23 mouse cellular contexts compared by ENCODE assay signal in genomic region chr15:12936217-12936732, GRCm38 (mm10).
DNase-seq lines count a peak whose midpoint lies in the region; ATAC-seq lines count a peak whose summit lies in the region.
"Had no signal": no experiment of that assay in that cellular context is flagged by ENCODE, and none has a peak within 500 bp of the region (broad histone marks: within the 10 kb centered on the region; RNA-seq: fewer than 3 reads in every experiment).

No protein-coding gene starts in this region.

- H3K9ac ChIP-seq in embryonic facial prominence, embryonic 11.5 days (replicated peaks; ENCODE audit: low read length) = no peak overlapping the region
- no peak overlapping the region for H3K9ac ChIP-seq in limb, embryonic 12.5 days (replicated peaks)
- no peak overlapping the region for H3K9ac ChIP-seq in neural tube, embryonic 14.5 days (replicated peaks; ENCODE audit: low read depth, low read length)
- H3K9ac ChIP-seq: hindbrain, embryonic 12.5 days; limb, embryonic 15.5 days; stomach, embryonic 15.5 days had no signal

- DNase-seq in embryonic facial prominence, embryonic 11.5 days (ENCODE audit: low spot score) = no peak
- no peak for DNase-seq in embryonic facial prominence, embryonic 10.5 days (ENCODE audit: low spot score)
- DNase-seq in limb, embryonic 10.5 days (ENCODE audit: low spot score) = no peak
- no peak for DNase-seq in neural tube, embryonic 10.5 days (ENCODE audit: extremely low spot score, low spot score)
- no peak for DNase-seq in right cerebral cortex, adult 2 months (ENCODE audit: low spot score in 2 of 2)
- DNase-seq: adrenal gland, postnatal 14 days; cerebellum, adult 11 months; cerebellum, postnatal 10 days; gastrocnemius, adult 2 months; heart, postnatal 14 days; kidney, adult 9 months; lung, postnatal 10 days; thymus, adult 18-20 months; thymus, postnatal 4 days had no signal

- no peak overlapping the region for H3K4me2 ChIP-seq in embryonic facial prominence, embryonic 11.5 days (ENCODE audit: low read depth, low read length)
- no peak overlapping the region for H3K4me2 ChIP-seq in limb, embryonic 12.5 days
- H3K4me2 ChIP-seq in neural tube, embryonic 14.5 days (ENCODE audit: low read depth, low read length) = no peak overlapping the region
- H3K4me2 ChIP-seq: heart, embryonic 11.5 days; hindbrain, embryonic 12.5 days; limb, embryonic 15.5 days; stomach, embryonic 15.5 days had no signal

- no peak overlapping the region for H3K4me3 ChIP-seq in embryonic facial prominence, embryonic 11.5 days (ENCODE audit: low read depth, low read length)
- H3K4me3 ChIP-seq in embryonic facial prominence, embryonic 10.5 days = no peak overlapping the region
- H3K4me3 ChIP-seq in limb, embryonic 12.5 days (replicated peaks) = no peak overlapping the region
- H3K4me3 ChIP-seq in limb, embryonic 10.5 days = no peak overlapping the region
- H3K4me3 ChIP-seq in neural tube, embryonic 14.5 days (ENCODE audit: low read depth, low read length) = no peak overlapping the region
- H3K4me3 ChIP-seq: gastrocnemius, adult 2 months; hindbrain, embryonic 12.5 days; limb, embryonic 15.5 days; stomach, embryonic 15.5 days had no signal

- ATAC-seq in embryonic facial prominence, embryonic 11.5 days (replicated peaks; ENCODE audit: insufficient number of reproducible peaks, low FRiP score, low TSS enrichment, low read depth) = peak; percentile 52; the same call in 1 of the 2 replicates
- ATAC-seq in limb, embryonic 12.5 days (ENCODE audit: insufficient number of reproducible peaks, insufficient read depth, low FRiP score, low TSS enrichment, low read depth) = 0 out of 2 replicates have a peak, but pooled peaks have one; percentile 3
- peak; percentile 28; the same call in 1 of the 2 replicates for ATAC-seq in neural tube, embryonic 14.5 days (ENCODE audit: low read depth)
- no peak for ATAC-seq in erythroid progenitor cell, adult 5-6 weeks (replicated peaks; ENCODE audit: low FRiP score, poor library complexity, severe bottlenecking)
- ATAC-seq: activated CD4-positive, CD25-positive, alpha-beta regulatory T cell, adult 4 months; CD4-positive, CD25-positive, alpha-beta regulatory T cell, adult 4 months had no signal

- no peaks in the 10 kb centered on the region for H3K27me3 ChIP-seq in embryonic facial prominence, embryonic 11.5 days (ENCODE audit: control insufficient read depth, insufficient read depth, low read length)
- H3K27me3 ChIP-seq in embryonic facial prominence, embryonic 10.5 days (replicated peaks; ENCODE audit: low read depth, poor library complexity, severe bottlenecking) = no peaks in the 10 kb centered on the region
- no peaks in the 10 kb centered on the region for H3K27me3 ChIP-seq in limb, embryonic 12.5 days
- no peaks in the 10 kb centered on the region for H3K27me3 ChIP-seq in limb, embryonic 10.5 days (ENCODE audit: low read depth, poor library complexity, severe bottlenecking)
- no peaks in the 10 kb centered on the region for H3K27me3 ChIP-seq in neural tube, embryonic 14.5 days (ENCODE audit: control insufficient read depth, insufficient read depth, low read length)
- H3K27me3 ChIP-seq: hindbrain, embryonic 12.5 days; limb, embryonic 15.5 days; stomach, embryonic 15.5 days had no signal

- no peaks in the 10 kb centered on the region for H3K9me3 ChIP-seq in embryonic facial prominence, embryonic 11.5 days (replicated peaks; ENCODE audit: control insufficient read depth, low read length)
- no peaks in the 10 kb centered on the region for H3K9me3 ChIP-seq in embryonic facial prominence, embryonic 10.5 days
- H3K9me3 ChIP-seq in limb, embryonic 12.5 days = no peaks in the 10 kb centered on the region
- no peaks in the 10 kb centered on the region for H3K9me3 ChIP-seq in limb, embryonic 10.5 days (replicated peaks)
- no peaks in the 10 kb centered on the region for H3K9me3 ChIP-seq in neural tube, embryonic 14.5 days (ENCODE audit: control insufficient read depth, low read length)
- H3K9me3 ChIP-seq: hindbrain, embryonic 12.5 days; limb, embryonic 15.5 days; stomach, embryonic 15.5 days had no signal

- H3K27ac ChIP-seq in embryonic facial prominence, embryonic 11.5 days (replicated peaks; ENCODE audit: low read depth, low read length) = no peak overlapping the region
- H3K27ac ChIP-seq in embryonic facial prominence, embryonic 10.5 days (replicated peaks) = no peak overlapping the region
- H3K27ac ChIP-seq in limb, embryonic 12.5 days = no peak overlapping the region
- no peak overlapping the region for H3K27ac ChIP-seq in limb, embryonic 10.5 days
- no peak overlapping the region for H3K27ac ChIP-seq in neural tube, embryonic 14.5 days (ENCODE audit: low read depth, low read length)
- H3K27ac ChIP-seq: gastrocnemius, adult 2 months; hindbrain, embryonic 12.5 days; limb, embryonic 15.5 days; stomach, embryonic 15.5 days had no signal

- no peaks in the 10 kb centered on the region for H3K4me1 ChIP-seq in embryonic facial prominence, embryonic 11.5 days (ENCODE audit: control insufficient read depth, insufficient read depth, low read length)
- H3K4me1 ChIP-seq in embryonic facial prominence, embryonic 10.5 days = peaks cover 14% of the 10 kb centered on the region
- 0 out of 2 replicates have a peak, but pooled peaks cover 7% of the 10 kb centered on the region for H3K4me1 ChIP-seq in limb, embryonic 12.5 days (replicated peaks)
- peaks cover 13% of the 10 kb centered on the region for H3K4me1 ChIP-seq in limb, embryonic 10.5 days
- no peaks in the 10 kb centered on the region for H3K4me1 ChIP-seq in neural tube, embryonic 14.5 days (ENCODE audit: control insufficient read depth, insufficient read depth, low read length)
- H3K4me1 ChIP-seq: hindbrain, embryonic 12.5 days; limb, embryonic 15.5 days; stomach, embryonic 15.5 days had no signal

- H3K36me3 ChIP-seq in embryonic facial prominence, embryonic 11.5 days (replicated peaks; ENCODE audit: control insufficient read depth, insufficient read depth, low read depth, low read length) = no peaks in the 10 kb centered on the region
- peaks cover 45% of the 10 kb centered on the region for H3K36me3 ChIP-seq in embryonic facial prominence, embryonic 10.5 days (replicated peaks)
- peaks cover 30% of the 10 kb centered on the region for H3K36me3 ChIP-seq in limb, embryonic 12.5 days
- H3K36me3 ChIP-seq in limb, embryonic 10.5 days = peaks cover 40% of the 10 kb centered on the region
- H3K36me3 ChIP-seq in neural tube, embryonic 14.5 days (ENCODE audit: control insufficient read depth, insufficient read depth, low read length) = no peaks in the 10 kb centered on the region; the same call in 1 of the 2 replicates
- H3K36me3 ChIP-seq: stomach, embryonic 15.5 days had no signal

- WGBS in embryonic facial prominence, embryonic 11.5 days = 93% methylated on average over 10 of the region's 10 CpGs
- 94% methylated on average over 10 of the region's 10 CpGs for WGBS in embryonic facial prominence, embryonic 10.5 days
- 96% methylated on average over 10 of the region's 10 CpGs for WGBS in limb, embryonic 12.5 days
- 93% methylated on average over 10 of the region's 10 CpGs for WGBS in limb, embryonic 10.5 days
- 95% methylated on average over 10 of the region's 10 CpGs for WGBS in neural tube, embryonic 14.5 days
